Mouse (Mus musculus) embryonic fibroblast, embryonic 13.5 days (primary cell): ENCODE results near the gene Lrrc42.

ENCODE experiments used
- CTCF ChIP-seq: IDR thresholded peaks from 2 replicates; pipeline ENCODE4 v1.5.1; 2011; ENCODE audit warnings: mild to moderate bottlenecking, control low read depth, low read length, moderate library complexity, borderline replicate concordance; ENCODE audit not compliant: insufficient read depth
- POLR2A ChIP-seq: IDR thresholded peaks from 2 replicates; pipeline ENCODE4 v1.6.1; 2011; ENCODE audit warnings: low read depth, mild to moderate bottlenecking, control low read depth, low read length, moderate library complexity

GRCm38 (mm10) chr4:107201779-107202178 lies 51.6 kb downstream of the Lrrc42 start:
- TF ChIP-seq CTCF (no peak), POLR2A (no peak)
